ENCODE assay signal across 8 mouse cellular contexts in the genomic region with DNA sequence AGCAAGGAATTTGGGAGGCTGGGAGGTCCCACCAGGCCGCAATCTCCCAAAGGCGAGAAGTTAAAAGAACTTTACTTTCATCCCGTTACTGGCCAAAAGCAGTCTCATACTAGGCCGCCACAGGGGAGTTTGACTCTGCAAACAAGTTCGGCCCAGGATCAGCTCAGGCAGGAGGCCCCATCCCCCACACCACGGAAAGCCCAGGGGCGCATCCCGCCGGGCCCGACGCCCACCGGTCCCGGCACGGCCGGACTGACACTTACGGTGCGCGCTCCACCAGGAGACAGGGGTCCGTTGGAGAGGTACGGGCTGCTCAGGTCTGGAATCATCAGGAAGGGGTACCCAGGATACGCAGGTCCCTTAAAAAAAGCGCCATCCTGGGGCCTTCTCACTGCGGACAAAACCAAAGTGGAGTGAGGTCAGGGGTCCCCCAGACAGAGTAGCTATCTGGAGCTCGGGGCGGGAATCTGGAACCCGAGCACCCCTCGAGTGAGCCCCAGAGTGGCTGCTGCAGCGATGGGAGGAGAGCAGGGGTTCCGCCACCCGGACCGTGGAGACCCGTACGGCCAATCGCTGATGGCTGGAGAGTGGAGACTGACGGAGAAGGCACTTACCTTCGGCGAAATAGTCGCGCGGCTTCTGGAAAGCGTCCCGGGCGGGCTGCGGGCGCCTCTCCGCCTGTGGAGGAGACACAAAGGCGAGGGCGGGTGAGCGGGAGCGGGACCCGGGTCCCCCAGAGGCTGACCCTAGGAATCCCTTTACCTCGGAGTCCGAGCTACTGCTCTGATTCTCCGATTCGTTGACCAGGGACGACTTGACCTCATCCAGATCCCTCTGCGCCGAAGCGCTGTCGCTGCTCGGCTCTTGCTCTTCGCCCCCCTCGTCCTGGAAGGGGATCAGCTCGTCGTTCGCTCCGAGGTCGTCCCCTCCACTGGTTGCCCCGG. TPM values are rescaled to one million over a fixed set of nuclear protein-coding genes. Genes with fewer than 3 reads are reported as not detected.
DNase-seq lines count a peak whose midpoint lies in the region; ATAC-seq and TF ChIP-seq lines count a peak whose summit lies in the region.

No protein-coding gene starts in this region.

- TF ChIP-seq POLR2A in bone marrow macrophage, adult 2 months (IDR thresholded peaks at IDR 0.05; ENCODE audit: borderline replicate concordance, low read depth, low read length), result no peak

- peak; percentile 78 for DNase-seq in hindbrain, embryonic 10.5 days (ENCODE audit: low spot score)
- peak; percentile 68 for DNase-seq in midbrain, embryonic 14.5 days

- H3K27ac ChIP-seq in bone marrow macrophage, adult 2 months (ENCODE audit: insufficient read depth, low read depth, low read length), result no peak overlapping the region
- peak overlapping the region; percentile 39; the same call in 1 of the 2 replicates for H3K27ac ChIP-seq in forebrain, embryonic 16.5 days (ENCODE audit: low read length)
- peak overlapping the region; percentile 96 for H3K27ac ChIP-seq in hindbrain, embryonic 10.5 days
- H3K27ac ChIP-seq in limb, embryonic 13.5 days, result peak overlapping the region; percentile 97
- H3K27ac ChIP-seq in midbrain, embryonic 14.5 days (replicated peaks; ENCODE audit: low read depth, low read length), result peak overlapping the region; percentile 60
- peak overlapping the region; percentile 94 for H3K27ac ChIP-seq in stomach, embryonic 16.5 days (ENCODE audit: low read length)

- peak overlapping the region; percentile 60 for H3K9ac ChIP-seq in forebrain, embryonic 16.5 days (replicated peaks; ENCODE audit: low read depth, low read length)
- peak overlapping the region; percentile 97 for H3K9ac ChIP-seq in limb, embryonic 13.5 days
- peak overlapping the region; percentile 60 for H3K9ac ChIP-seq in midbrain, embryonic 14.5 days (replicated peaks; ENCODE audit: low read length)
- peak overlapping the region; percentile 96 for H3K9ac ChIP-seq in stomach, embryonic 16.5 days (ENCODE audit: low read length)

- ATAC-seq in erythroblast, adult 5-6 weeks (replicated peaks; ENCODE audit: low FRiP score, poor library complexity, severe bottlenecking), result no peak
- ATAC-seq in forebrain, embryonic 16.5 days, result peak; percentile 19; the same call in 1 of the 2 replicates
- peak; percentile 5; the same call in 1 of the 2 replicates for ATAC-seq in limb, embryonic 13.5 days (ENCODE audit: low FRiP score, low read depth)
- ATAC-seq in midbrain, embryonic 14.5 days (ENCODE audit: low FRiP score, low TSS enrichment), result peak; percentile 44
- ATAC-seq in stomach, embryonic 16.5 days (ENCODE audit: insufficient read depth, low FRiP score), result peak; percentile 6

- peaks cover 48% of the 10 kb centered on the region for H3K27me3 ChIP-seq in erythroblast, embryonic 14.5 days (ENCODE audit: control insufficient read depth)
- H3K27me3 ChIP-seq in forebrain, embryonic 16.5 days (replicated peaks; ENCODE audit: control insufficient read depth, insufficient read depth, low read length), result peaks cover 8% of the 10 kb centered on the region; the same call in 1 of the 2 replicates
- peaks cover 6% of the 10 kb centered on the region; the same call in 1 of the 2 replicates for H3K27me3 ChIP-seq in hindbrain, embryonic 10.5 days (ENCODE audit: insufficient read depth, poor library complexity, severe bottlenecking)
- H3K27me3 ChIP-seq in limb, embryonic 13.5 days, result no peaks in the 10 kb centered on the region
- H3K27me3 ChIP-seq in midbrain, embryonic 14.5 days (ENCODE audit: control insufficient read depth, insufficient read depth, low read length), result no peaks in the 10 kb centered on the region
- H3K27me3 ChIP-seq in stomach, embryonic 16.5 days (ENCODE audit: control insufficient read depth, insufficient read depth, low read length), result no peaks in the 10 kb centered on the region

- peaks cover 7% of the 10 kb centered on the region for H3K4me1 ChIP-seq in erythroblast, embryonic 14.5 days (ENCODE audit: control insufficient read depth)
- no peaks in the 10 kb centered on the region for H3K4me1 ChIP-seq in bone marrow macrophage, adult 2 months (ENCODE audit: control insufficient read depth, insufficient read depth, low read length)
- peaks cover 14% of the 10 kb centered on the region for H3K4me1 ChIP-seq in forebrain, embryonic 16.5 days (replicated peaks; ENCODE audit: control insufficient read depth, insufficient read depth, low read length)
- peaks cover 25% of the 10 kb centered on the region for H3K4me1 ChIP-seq in hindbrain, embryonic 10.5 days (replicated peaks)
- peaks cover 31% of the 10 kb centered on the region for H3K4me1 ChIP-seq in limb, embryonic 13.5 days
- peaks cover 5% of the 10 kb centered on the region for H3K4me1 ChIP-seq in midbrain, embryonic 14.5 days (ENCODE audit: control insufficient read depth, insufficient read depth, low read length)
- H3K4me1 ChIP-seq in stomach, embryonic 16.5 days (ENCODE audit: control insufficient read depth, insufficient read depth, low read length), result peaks cover 13% of the 10 kb centered on the region

- H3K36me3 ChIP-seq in erythroblast, embryonic 14.5 days (ENCODE audit: control insufficient read depth), result no peaks in the 10 kb centered on the region; the same call in 1 of the 2 replicates
- H3K36me3 ChIP-seq in forebrain, embryonic 16.5 days (ENCODE audit: control insufficient read depth, insufficient read depth), result no peaks in the 10 kb centered on the region
- H3K36me3 ChIP-seq in hindbrain, embryonic 10.5 days, result peaks cover 24% of the 10 kb centered on the region
- H3K36me3 ChIP-seq in limb, embryonic 13.5 days, result peaks cover 23% of the 10 kb centered on the region
- no peaks in the 10 kb centered on the region for H3K36me3 ChIP-seq in midbrain, embryonic 14.5 days (ENCODE audit: control insufficient read depth, insufficient read depth, low read length)
- H3K36me3 ChIP-seq in stomach, embryonic 16.5 days (ENCODE audit: control insufficient read depth, insufficient read depth, low read length), result 0 out of 2 replicates have a peak, but pooled peaks cover 5% of the 10 kb centered on the region

- H3K4me2 ChIP-seq in forebrain, embryonic 16.5 days (ENCODE audit: low read length), result peak overlapping the region; percentile 86
- peak overlapping the region; percentile 94 for H3K4me2 ChIP-seq in limb, embryonic 13.5 days (replicated peaks)
- peak overlapping the region; percentile 100 for H3K4me2 ChIP-seq in midbrain, embryonic 14.5 days (ENCODE audit: low read length)
- peak overlapping the region; percentile 77 for H3K4me2 ChIP-seq in stomach, embryonic 16.5 days (ENCODE audit: low read depth, low read length)

- TF ChIP-seq CTCF in bone marrow macrophage, adult 2 months (IDR thresholded peaks at IDR 0.05; ENCODE audit: low read depth, low read length), result no peak

- H3K4me3 ChIP-seq in erythroblast, embryonic 14.5 days (replicated peaks), result peak overlapping the region; percentile 57
- peak overlapping the region; percentile 68 for H3K4me3 ChIP-seq in bone marrow macrophage, adult 2 months (ENCODE audit: insufficient read depth, low read length)
- H3K4me3 ChIP-seq in forebrain, embryonic 16.5 days (replicated peaks; ENCODE audit: low read length), result peak overlapping the region; percentile 73
- peak overlapping the region; percentile 90 for H3K4me3 ChIP-seq in hindbrain, embryonic 10.5 days
- H3K4me3 ChIP-seq in limb, embryonic 13.5 days, result peak overlapping the region; percentile 91
- H3K4me3 ChIP-seq in midbrain, embryonic 14.5 days (replicated peaks; ENCODE audit: low read depth, low read length), result peak overlapping the region; percentile 65
- H3K4me3 ChIP-seq in stomach, embryonic 16.5 days (replicated peaks; ENCODE audit: low read length), result peak overlapping the region; percentile 87

- WGBS in forebrain, embryonic 16.5 days, result under 1% methylated on average over 69 of the region's 69 CpGs
- WGBS in hindbrain, embryonic 10.5 days, result under 1% methylated on average over 69 of the region's 69 CpGs
- WGBS in limb, embryonic 13.5 days, result under 1% methylated on average over 69 of the region's 69 CpGs
- under 1% methylated on average over 69 of the region's 69 CpGs for WGBS in midbrain, embryonic 14.5 days
- under 1% methylated on average over 68 of the region's 69 CpGs for WGBS in stomach, embryonic 16.5 days

- H3K9me3 ChIP-seq in erythroblast, embryonic 14.5 days (ENCODE audit: control insufficient read depth, low read length), result no peaks in the 10 kb centered on the region; the same call in 1 of the 2 replicates
- no peaks in the 10 kb centered on the region for H3K9me3 ChIP-seq in forebrain, embryonic 16.5 days (ENCODE audit: control insufficient read depth, low read length)
- H3K9me3 ChIP-seq in hindbrain, embryonic 10.5 days, result no peaks in the 10 kb centered on the region
- no peaks in the 10 kb centered on the region for H3K9me3 ChIP-seq in limb, embryonic 13.5 days
- H3K9me3 ChIP-seq in midbrain, embryonic 14.5 days (ENCODE audit: control insufficient read depth, low read length), result no peaks in the 10 kb centered on the region
- no peaks in the 10 kb centered on the region for H3K9me3 ChIP-seq in stomach, embryonic 16.5 days (replicated peaks; ENCODE audit: control insufficient read depth, low read length)

RNA-seq across cellular contexts. Expression of gene Tcf7l1, which starts 0.8 kb away (rescaled TPM):
- 0.05 and 0.10 TPM in 2 replicates for polyA plus RNA-seq in erythroblast, embryonic 14.5 days (2012)
- not detected in 2 replicates for total RNA-seq in erythroblast, adult 5-6 weeks (2015; ENCODE audit: low replicate concordance)
- not detected in 2 replicates for total RNA-seq in erythroblast, adult 5-6 weeks (2017; ENCODE audit: low replicate concordance)
- polyA plus RNA-seq in bone marrow macrophage, adult 2 months (2012; ENCODE audit: insufficient read depth, insufficient read length, missing spikeins), result 0.42 and 0.61 TPM in 2 replicates
- polyA plus RNA-seq in forebrain, embryonic 16.5 days (2015; fragmentation: Nextera tagmentation; extraction: Ambion mirVana), result 4.8 and 6.2 TPM in 2 replicates
- 23.7 and 25.1 TPM in 2 replicates for polyA plus RNA-seq in hindbrain, embryonic 10.5 days (2016; fragmentation: Nextera tagmentation; extraction: Ambion mirVana)
- polyA plus RNA-seq in limb, embryonic 13.5 days (2015; fragmentation: Nextera tagmentation; extraction: Ambion mirVana), result 46.8 and 47.3 TPM in 2 replicates
- 4.1 and 7.8 TPM in 2 replicates for polyA plus RNA-seq in midbrain, embryonic 14.5 days (2014; fragmentation: Nextera tagmentation; extraction: Ambion mirVana)
- polyA plus RNA-seq in stomach, embryonic 16.5 days (2015; fragmentation: Nextera tagmentation; extraction: Ambion mirVana), result 20.6 and 21.1 TPM in 2 replicates
